1 mouse cellular context compared by ENCODE assay signal in the genomic region with DNA sequence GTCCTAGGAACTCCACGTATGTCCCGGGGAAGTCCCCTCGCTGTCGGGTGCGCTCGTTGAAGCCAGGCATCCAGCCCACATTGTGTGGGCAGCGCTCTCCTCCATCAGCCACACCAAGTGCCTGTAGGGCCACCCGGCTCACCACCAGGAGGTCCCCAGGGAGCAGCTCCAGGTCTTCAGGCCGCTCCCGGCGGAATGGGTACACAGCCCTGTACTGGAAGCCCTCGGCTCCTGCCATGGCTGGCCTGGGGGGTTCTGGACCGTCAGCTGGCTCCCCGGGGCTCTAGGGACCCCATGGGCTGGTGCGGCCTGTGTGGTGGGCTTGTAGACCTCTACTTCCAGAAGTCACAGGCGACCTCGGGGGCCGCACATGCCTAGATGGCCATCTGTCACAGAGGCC.
TF ChIP-seq lines count a peak whose summit lies in the region.

No protein-coding gene starts in this region.

TF ChIP-seq in CH12.LX, 34 proteins besides CTCF, POLR2A, EP300 and RAD21:
- 0 out of 2 replicates have a peak, but pooled peaks have one; percentile 33 for TF ChIP-seq BHLHE40 (IDR thresholded peaks at IDR 0.05; ENCODE audit: low read depth, low read length)
- 0 out of 2 replicates have a peak, but pooled peaks have one; percentile 34 for TF ChIP-seq MXI1 (IDR thresholded peaks at IDR 0.05; ENCODE audit: low read depth, low read length)
- no peak for TF ChIP-seq NELFE (IDR thresholded peaks at IDR 0.05; ENCODE audit: low read depth, low read length)
